Mouse (Mus musculus) T-helper 1 cell (primary cell): Measurements from ENCODE around the gene Dnah10.

Source experiments
- in situ Hi-C: fragments of 300-600 bp; cut with MboI, MseI; formaldehyde crosslinking; loops from one replicate; pipeline ENCODE4 v1.15.1; 2025; ENCODE audit warnings: high pct_unique_total_duplicates

The Dnah10 gene

GRCm38 (mm10) chr5:124809708-124810366 is 85.0 kb downstream of the Dnah10 start:
- in situ Hi-C loops: loop anchor here (10.0 kb wide), 1 partner anchor 405 kb away; no protein-coding TSS in a partner anchor

DNA sequence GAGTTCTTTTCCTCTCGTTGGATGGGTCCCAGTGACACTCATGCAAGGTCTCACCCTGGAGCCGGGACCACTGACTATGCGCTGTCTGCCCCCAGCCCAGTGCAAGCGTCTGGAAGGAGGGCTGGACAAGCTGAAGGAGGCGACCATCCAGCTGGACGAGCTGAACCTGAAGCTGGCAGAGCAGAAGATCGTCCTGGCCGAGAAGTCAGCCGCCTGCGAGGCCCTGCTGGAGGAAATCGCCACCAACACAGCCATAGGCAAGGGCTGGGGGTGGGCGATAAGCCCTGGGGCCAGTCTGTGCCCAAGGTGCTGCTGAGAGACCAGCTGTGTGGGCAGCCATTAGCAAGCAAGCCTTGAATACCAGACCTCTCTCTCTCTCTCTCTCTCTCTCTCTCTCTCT is 87.6 kb downstream of the Dnah10 start:
- in situ Hi-C loops: no loop called here

GRCm38 (mm10) chr5:124814797-124815196 is 89.9 kb downstream of the Dnah10 start:
- in situ Hi-C loops: no loop called here

DNA sequence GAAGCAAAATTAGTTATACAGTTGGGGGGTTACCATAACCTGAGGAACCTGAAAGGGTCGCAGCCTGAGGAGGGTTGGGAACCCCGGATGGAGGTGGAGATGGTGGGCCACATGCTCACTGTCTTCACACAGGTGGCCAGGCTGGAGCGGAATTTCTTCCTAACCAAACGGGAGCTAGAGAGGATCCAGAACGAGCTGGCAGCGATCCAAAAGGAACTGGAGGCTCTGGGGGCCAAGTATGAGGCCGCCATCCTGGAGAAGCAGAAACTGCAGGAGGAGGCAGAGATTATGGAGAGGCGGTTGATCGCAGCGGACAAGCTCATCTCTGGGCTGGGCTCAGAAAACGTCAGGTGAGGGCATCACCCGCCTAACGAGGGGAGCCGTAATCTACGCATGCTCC is 92.2 kb downstream of the Dnah10 start:
- in situ Hi-C loops: no loop called here

GRCm38 (mm10) chr5:124822128-124822894 is 97.4 kb downstream of the Dnah10 start:
- in situ Hi-C loops: no loop called here

DNA sequence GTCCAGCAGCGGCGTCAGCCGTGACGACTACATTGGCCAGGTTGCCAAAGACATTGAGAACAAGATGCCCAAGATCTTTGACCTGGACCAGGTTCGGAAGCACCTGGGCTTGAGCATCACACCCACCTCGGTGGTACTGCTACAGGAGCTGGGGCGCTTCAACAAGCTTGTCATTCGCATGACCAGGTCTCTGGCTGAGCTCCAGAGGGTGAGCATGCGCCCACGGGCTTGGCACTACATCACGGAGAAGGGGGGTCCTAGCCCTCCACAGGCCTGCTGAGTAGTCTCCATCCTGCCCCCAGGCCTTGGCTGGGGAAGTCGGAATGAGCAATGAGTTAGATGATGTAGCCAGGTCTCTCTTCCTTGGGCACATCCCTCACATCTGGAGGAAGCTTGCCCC is 105.4 kb downstream of the Dnah10 start:
- in situ Hi-C loops: no loop called here

DNA sequence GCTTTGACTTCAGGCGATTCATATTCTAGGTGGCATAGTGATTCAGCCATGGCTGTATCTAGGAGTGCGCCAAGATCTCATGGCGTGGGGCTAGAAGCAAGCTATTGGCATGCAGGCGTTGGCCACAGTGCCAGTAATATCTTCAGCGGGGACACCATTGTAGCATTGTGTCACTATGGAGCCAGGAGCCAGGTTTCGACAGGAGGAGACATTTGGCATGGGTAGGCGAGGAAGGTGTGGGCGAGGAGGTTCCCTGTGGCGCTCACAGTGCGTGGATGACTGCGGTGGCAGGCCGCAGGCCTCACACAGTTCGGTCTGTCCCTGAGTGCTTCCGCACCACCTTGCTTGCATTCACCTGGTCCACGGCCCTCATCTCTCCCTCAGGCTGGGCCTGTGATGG is 110.3 kb downstream of the Dnah10 start:
- in situ Hi-C loops: no loop called here

GRCm38 (mm10) chr5:124836075-124836474 is 111.2 kb downstream of the Dnah10 start:
- in situ Hi-C loops: no loop called here

GRCm38 (mm10) chr5:124836621-124837020 is 111.7 kb downstream of the Dnah10 start:
- in situ Hi-C loops: no loop called here

- in situ Hi-C loops: no loop called here
These were observed 115.3 kb downstream of the Dnah10 start for GRCm38 (mm10) chr5:124840202-124840601.

- in situ Hi-C loops: no loop called here
These were observed 115.8 kb downstream of the Dnah10 start for GRCm38 (mm10) chr5:124840669-124841068.

DNA sequence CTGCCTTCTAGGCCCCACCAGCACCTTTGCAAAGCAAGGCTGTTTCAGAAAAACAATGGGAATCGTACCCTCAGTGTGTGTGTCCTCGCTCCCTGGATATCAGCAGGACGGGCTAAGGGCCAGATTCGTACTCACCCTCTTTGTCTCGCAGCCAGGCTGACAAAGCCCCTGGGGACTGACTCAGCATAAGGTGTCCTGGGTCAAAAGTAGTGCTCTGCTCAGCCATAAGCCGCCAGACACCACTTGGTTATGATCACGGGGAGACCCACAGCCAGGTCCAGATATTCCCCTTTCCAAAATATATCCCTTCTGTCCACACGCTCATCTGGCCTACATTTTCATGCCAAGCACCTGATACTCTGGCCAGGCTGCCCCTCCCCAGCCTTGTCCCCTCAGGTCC is 118.5 kb downstream of the Dnah10 start:
- in situ Hi-C loops: no loop called here

DNA sequence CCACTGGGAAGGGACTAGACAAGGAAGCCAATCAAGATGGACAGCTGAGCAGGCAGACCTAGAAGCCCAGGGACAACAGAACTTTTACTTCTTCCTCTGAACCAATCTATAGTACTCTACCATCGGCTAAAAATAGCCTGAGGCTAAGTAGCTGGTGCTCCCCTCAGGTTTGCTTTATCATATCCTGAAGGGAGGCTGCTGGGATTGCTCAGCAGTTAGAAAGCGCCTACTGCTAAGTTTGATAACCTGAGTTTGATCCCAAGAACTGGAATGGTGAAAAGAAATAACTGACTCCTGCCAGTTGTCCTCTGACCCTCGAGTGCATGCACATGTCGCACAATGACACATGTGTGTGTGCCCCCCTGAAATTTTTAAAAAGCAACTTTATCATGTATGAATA is 120.0 kb downstream of the Dnah10 start:
- in situ Hi-C loops: no loop called here

DNA sequence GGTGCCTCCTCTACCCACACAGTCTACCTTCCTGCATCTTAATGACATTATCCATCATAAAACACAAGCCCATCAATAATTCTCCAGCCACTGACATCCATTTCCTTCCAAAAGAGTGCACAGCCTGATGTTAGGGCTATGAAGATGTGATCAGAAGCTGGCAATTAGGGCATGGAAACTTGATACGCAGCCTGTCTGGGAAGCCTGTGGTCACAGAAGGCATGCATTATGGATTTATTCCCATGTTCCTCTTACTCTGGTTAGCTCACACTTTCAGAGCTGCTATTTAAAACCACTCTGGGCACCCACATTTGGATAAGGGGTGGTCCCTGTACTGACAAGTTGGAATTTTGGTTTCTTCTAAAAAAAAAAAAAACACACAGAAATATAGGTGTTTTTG is 122.1 kb downstream of the Dnah10 start:
- in situ Hi-C loops: no loop called here

DNA sequence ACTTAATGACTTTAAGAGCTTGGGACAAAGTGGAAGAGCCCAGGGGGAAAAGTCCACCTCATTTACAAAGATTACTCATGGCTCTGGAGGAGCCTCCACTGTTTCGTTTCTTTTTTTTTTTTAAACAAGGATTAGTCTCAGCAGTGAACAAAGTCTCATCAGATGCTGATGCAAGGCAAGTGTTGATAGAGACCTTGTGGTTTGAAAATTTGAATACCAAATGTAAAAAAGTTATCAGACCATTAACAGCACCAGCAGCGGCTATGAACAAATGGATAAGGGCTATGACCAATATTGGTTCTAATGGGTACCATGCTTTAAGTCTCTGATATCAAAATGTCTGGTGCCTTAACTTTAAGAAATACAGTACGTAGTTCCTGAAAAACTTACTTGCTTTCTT is 124.1 kb downstream of the Dnah10 start:
- in situ Hi-C loops: no loop called here

DNA sequence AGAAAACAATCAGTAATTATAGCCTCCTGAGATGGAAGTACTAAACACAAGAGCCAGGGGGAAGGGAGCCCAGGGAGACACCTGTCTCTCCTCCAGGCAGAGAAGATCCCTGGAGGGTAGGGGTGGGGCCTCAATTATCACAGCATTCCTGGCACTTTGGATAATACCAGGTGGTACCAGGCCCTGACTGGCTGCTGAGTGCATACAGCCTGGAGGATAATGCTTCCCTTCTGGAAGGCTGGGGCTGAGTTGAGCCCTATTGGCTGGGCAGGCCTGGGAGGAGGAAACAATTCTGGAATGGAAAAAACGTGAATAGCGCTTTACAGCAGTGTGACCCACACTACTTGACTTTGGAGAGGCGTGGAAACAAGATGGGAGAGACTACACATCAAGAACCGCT is 126.7 kb downstream of the Dnah10 start:
- in situ Hi-C loops: loop anchor here (25.0 kb wide), 2 partner anchors 514 to 1839 kb away; partner anchors contain the start of genes 2810006K23Rik, Mphosph9 and Orai1

DNA sequence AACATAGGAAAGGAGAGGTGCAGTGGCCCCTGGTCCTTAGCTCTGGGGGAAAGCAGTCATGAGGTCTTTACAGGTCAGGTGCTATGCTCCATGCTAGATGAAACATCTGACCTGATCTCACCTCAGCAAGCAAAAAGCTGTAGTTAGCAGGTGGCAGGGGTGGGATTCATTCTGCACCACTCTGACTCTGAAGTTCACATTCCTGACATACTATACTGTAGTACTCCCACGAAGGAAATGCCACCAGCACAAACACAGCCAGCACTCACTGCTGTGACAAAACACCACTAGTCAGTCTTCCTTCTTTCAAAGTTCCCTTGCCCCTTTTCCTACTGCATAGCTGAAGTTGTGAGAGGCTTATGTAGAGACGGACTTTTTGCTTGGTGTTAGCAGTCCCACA is 127.4 kb downstream of the Dnah10 start:
- in situ Hi-C loops: loop anchor here (25.0 kb wide), 2 partner anchors 515 to 1840 kb away; partner anchors contain the start of genes 2810006K23Rik, Mphosph9 and Orai1

GRCm38 (mm10) chr5:124853079-124853478 is 128.2 kb downstream of the Dnah10 start:
- in situ Hi-C loops: loop anchor here (25.0 kb wide), 2 partner anchors 516 to 1841 kb away; partner anchors contain the start of genes 2810006K23Rik, Mphosph9 and Orai1

- in situ Hi-C loops: loop anchor here (25.0 kb wide), 2 partner anchors 517 to 1842 kb away; partner anchors contain the start of genes 2810006K23Rik, Mphosph9 and Orai1
These were observed 129.3 kb downstream of the Dnah10 start for GRCm38 (mm10) chr5:124854202-124854601.

GRCm38 (mm10) chr5:124860013-124860412 is 135.1 kb downstream of the Dnah10 start:
- in situ Hi-C loops: loop anchor here (5.0 to 25.0 kb wide), 3 partner anchors 248 to 1848 kb away; partner anchors contain the start of genes 2810006K23Rik, Mphosph9 and Orai1

DNA sequence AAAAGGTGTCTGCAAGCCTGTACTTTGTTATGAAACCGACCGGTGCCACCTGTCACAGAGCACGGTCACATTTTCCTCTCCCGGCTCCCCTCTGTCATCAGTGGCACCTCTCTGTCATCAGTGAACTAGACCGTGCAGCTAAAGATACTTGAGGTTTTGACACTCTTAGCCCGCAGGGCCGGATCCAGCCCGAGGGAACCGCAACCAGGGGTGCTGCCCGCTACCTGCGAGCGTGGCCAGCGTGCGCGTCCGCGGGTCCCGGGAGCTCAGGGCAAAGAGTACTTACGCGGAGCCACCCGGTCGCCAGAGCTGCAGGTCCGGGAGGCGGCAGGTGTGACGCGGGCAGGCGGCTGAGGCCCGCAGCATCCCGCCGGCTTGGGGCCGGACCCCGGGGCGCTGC is 136.6 kb downstream of the Dnah10 start:
- in situ Hi-C loops: loop anchor here (5.0 to 25.0 kb wide), 3 partner anchors 249 to 1849 kb away; partner anchors contain the start of genes 2810006K23Rik, Mphosph9 and Orai1
